Mouse (Mus musculus) mesoderm, embryonic 11.5 days (tissue): ENCODE measurements around the gene Fnbp1l.

Experiments
- DNase-seq: peaks from one replicate; pipeline ENCODE4 v3.0.0-alpha.2; 2012; ENCODE audit warnings: low read depth, low spot score

Fnbp1l gene

GRCm38 (mm10) chr3:122494764-122495163 is 124.8 kb downstream of the Fnbp1l start:
- DNase-seq, result no peak

GRCm38 (mm10) chr3:122492872-122493615 is 126.5 kb downstream of the Fnbp1l start:
- no peak for DNase-seq

GRCm38 (mm10) chr3:122492006-122492405 is 127.5 kb downstream of the Fnbp1l start:
- DNase-seq, result no peak

DNA sequence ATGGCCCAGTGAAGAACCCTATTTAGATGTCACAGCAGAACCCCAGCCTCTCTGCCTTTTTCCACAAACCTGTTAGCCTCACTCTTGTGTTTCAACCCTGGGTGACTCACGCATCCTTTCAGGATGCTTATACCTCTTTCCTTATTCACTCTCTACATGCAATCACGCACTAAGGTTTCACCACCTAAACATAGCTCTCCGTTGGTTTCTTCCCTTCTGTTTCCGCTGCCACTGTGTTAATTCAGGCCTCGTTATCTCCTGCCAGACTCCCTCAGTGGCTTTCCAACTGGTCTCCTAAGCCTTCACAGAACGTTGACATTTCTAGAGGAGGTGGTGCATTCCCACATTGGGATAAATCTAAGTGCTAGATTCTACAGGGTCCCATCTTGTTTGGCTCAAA is 128.9 kb downstream of the Fnbp1l start:
- DNase-seq, result no peak
